Mouse (Mus musculus): ENCODE measurements around the gene Mtrf1l.

DNA sequence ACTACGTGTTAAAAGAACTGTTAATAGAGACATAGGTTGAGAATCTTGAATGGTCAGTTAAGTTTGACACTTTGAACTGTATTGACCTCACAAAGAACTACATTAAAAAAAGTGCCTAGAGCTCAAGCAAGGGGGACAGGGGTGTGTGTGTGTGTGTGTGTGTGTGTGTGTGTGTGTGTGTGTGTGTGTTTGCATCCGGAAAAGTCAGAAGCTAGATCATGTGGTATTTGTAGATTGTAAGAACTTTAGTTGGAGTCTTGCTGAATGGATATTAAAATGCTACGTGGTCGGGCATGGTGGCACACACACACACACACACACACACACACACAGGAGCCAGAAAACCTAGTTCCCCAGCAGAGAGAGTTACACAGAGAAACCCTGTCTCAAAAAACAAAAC lies 16.7 kb downstream of the Mtrf1l start:
- TF ChIP-seq CTCF (IDR thresholded peaks at IDR 0.05; ENCODE audit: borderline replicate concordance, control insufficient read depth, extremely low read depth, insufficient read depth, low read length, poor library complexity), result no peak
- TF ChIP-seq POLR2A (IDR thresholded peaks at IDR 0.05; ENCODE audit: control insufficient read depth, extremely low read depth, insufficient read depth, low read length, poor library complexity), result no peak

All from thymus, adult 2 months (tissue).